Mouse (Mus musculus) forebrain, embryonic 15.5 days (tissue): ENCODE measurements at regions not wholly inside any gene's neighbourhood (a gene's known extent, or its start where the extent isn't known, plus 50 kb on each side); places are given as distances from the start of the nearest gene placed in this dataset.

Experiments used
- ATAC-seq: fragments of 200-750 bp; cut with Nextera tagmentation; replicated peaks from 2 replicates; pipeline ENCODE4 v1.8.0; 2017; ENCODE audit warnings: mild to moderate bottlenecking, moderate TSS enrichment, moderate library complexity
- H3K27ac ChIP-seq: fragments of 300-500 bp; sonication (generic); replicated peaks from 2 replicates; pipeline ENCODE4 v1.5.1; 2015; ENCODE audit warnings: mild to moderate bottlenecking, inconsistent platforms
- H3K27me3 ChIP-seq: fragments of 300-500 bp; sonication (generic); 2 replicates; pipeline ENCODE4 v1.6.1; 2015; ENCODE audit warnings: inconsistent platforms
- H3K36me3 ChIP-seq: fragments of 300-500 bp; sonication (generic); 2 replicates; pipeline ENCODE4 v1.6.1; 2015; ENCODE audit warnings: mild to moderate bottlenecking, inconsistent platforms
- H3K4me1 ChIP-seq: fragments of 300-500 bp; sonication (generic); 2 replicates; pipeline ENCODE4 v1.6.1; 2015; ENCODE audit warnings: inconsistent platforms
- H3K4me2 ChIP-seq: fragments of 300-500 bp; sonication (generic); replicated peaks from 2 replicates; pipeline ENCODE4 v1.6.1; 2015; ENCODE audit warnings: mild to moderate bottlenecking, inconsistent platforms
- H3K4me3 ChIP-seq: fragments of 300-500 bp; sonication (generic); 2 replicates; pipeline ENCODE4 v1.5.1; 2015; ENCODE audit warnings: mild to moderate bottlenecking, inconsistent platforms
- H3K9ac ChIP-seq: fragments of 300-500 bp; sonication (generic); replicated peaks from 2 replicates; pipeline ENCODE4 v1.6.1; 2015; ENCODE audit warnings: mild to moderate bottlenecking, inconsistent platforms
- H3K9me3 ChIP-seq: fragments of 300-500 bp; sonication (generic); 2 replicates; pipeline ENCODE4 v1.6.1; 2016; ENCODE audit warnings: inconsistent platforms
- WGBS: fragments of 180-500 bp; shearing (Covaris S2); methylation state at CpG from one replicate; pipeline ENCODE4 v1.1.7; 2015; ENCODE audit warnings: mixed read lengths; 5-methylcytosine and 5-hydroxymethylcytosine counted together

- H3K27me3 ChIP-seq, result no peaks in the 10 kb centered on the region
- no peaks in the 10 kb centered on the region for H3K4me1 ChIP-seq
- no peak overlapping the region for H3K4me2 ChIP-seq
- H3K9ac ChIP-seq, result no peak overlapping the region
- H3K36me3 ChIP-seq, result no peaks in the 10 kb centered on the region
- no peaks in the 10 kb centered on the region for H3K9me3 ChIP-seq
- no peak overlapping the region for H3K4me3 ChIP-seq
- H3K27ac ChIP-seq, result no peak overlapping the region
- 83% methylated on average over 1 of the region's 1 CpGs for WGBS
- ATAC-seq, result no peak
These were observed 252.0 kb downstream of the Tfec start for GRCm38 (mm10) chr6:16646269-16646668.

- no peak overlapping the region for H3K27ac ChIP-seq
- no peak overlapping the region for H3K4me3 ChIP-seq
- H3K9me3 ChIP-seq, result no peaks in the 10 kb centered on the region
- no peaks in the 10 kb centered on the region for H3K36me3 ChIP-seq
- H3K4me1 ChIP-seq, result no peaks in the 10 kb centered on the region
- no peak overlapping the region for H3K9ac ChIP-seq
- no peak overlapping the region for H3K4me2 ChIP-seq
- no peaks in the 10 kb centered on the region for H3K27me3 ChIP-seq
- ATAC-seq, result no peak
These were observed 254.7 kb downstream of the Tfec start for GRCm38 (mm10) chr6:16643519-16643918.

GRCm38 (mm10) chr6:16636736-16637304 lies 261.4 kb downstream of the Tfec start:
- WGBS, result 95% methylated on average over 13 of the region's 13 CpGs
- H3K9ac ChIP-seq, result no peak overlapping the region
- H3K4me3 ChIP-seq, result no peak overlapping the region
- no peaks in the 10 kb centered on the region for H3K9me3 ChIP-seq
- H3K27ac ChIP-seq, result no peak overlapping the region
- no peaks in the 10 kb centered on the region for H3K4me1 ChIP-seq
- no peak for ATAC-seq
- no peaks in the 10 kb centered on the region for H3K27me3 ChIP-seq
- H3K4me2 ChIP-seq, result no peak overlapping the region
- no peaks in the 10 kb centered on the region for H3K36me3 ChIP-seq

GRCm38 (mm10) chr6:16636108-16636507 lies 262.1 kb downstream of the Tfec start:
- Histone ChIP-seq H3K27ac (no peak overlapping the region), H3K4me2 (no peak overlapping the region), H3K36me3 (no peaks in the 10 kb centered on the region), H3K9ac (no peak overlapping the region), H3K4me1 (no peaks in the 10 kb centered on the region), H3K4me3 (no peak overlapping the region), H3K27me3 (no peaks in the 10 kb centered on the region), H3K9me3 (no peaks in the 10 kb centered on the region)
- no peak for ATAC-seq
- WGBS, result 36% methylated on average over 2 of the region's 2 CpGs

GRCm38 (mm10) chr6:16607393-16608023 lies 290.7 kb downstream of the Tfec start:
- peak; percentile 96 for ATAC-seq
- H3K27me3 ChIP-seq, result no peaks in the 10 kb centered on the region
- no peaks in the 10 kb centered on the region for H3K36me3 ChIP-seq
- H3K9ac ChIP-seq, result no peak overlapping the region
- no peak overlapping the region for H3K4me3 ChIP-seq
- no peaks in the 10 kb centered on the region for H3K9me3 ChIP-seq
- peaks cover 11% of the 10 kb centered on the region; the same call in 1 of the 2 replicates for H3K4me1 ChIP-seq
- 16% methylated on average over 9 of the region's 9 CpGs for WGBS
- peak overlapping the region; percentile 34; the same call in 1 of the 2 replicates for H3K27ac ChIP-seq
- no peak overlapping the region for H3K4me2 ChIP-seq

GRCm38 (mm10) chr6:16606687-16607392 lies 291.4 kb downstream of the Tfec start:
- Histone ChIP-seq H3K9me3 (no peaks in the 10 kb centered on the region), H3K4me2 (no peak overlapping the region), H3K9ac (no peak overlapping the region), H3K27ac (no peak overlapping the region), H3K36me3 (no peaks in the 10 kb centered on the region), H3K27me3 (no peaks in the 10 kb centered on the region), H3K4me3 (no peak overlapping the region), H3K4me1 (peaks cover 11% of the 10 kb centered on the region; the same call in 1 of the 2 replicates)
- 48% methylated on average over 4 of the region's 4 CpGs for WGBS
- ATAC-seq, result peak; percentile 46; the same call in 1 of the 2 replicates

- H3K4me1 ChIP-seq, result no peaks in the 10 kb centered on the region
- no peaks in the 10 kb centered on the region for H3K9me3 ChIP-seq
- H3K36me3 ChIP-seq, result no peaks in the 10 kb centered on the region
- no peak overlapping the region for H3K9ac ChIP-seq
- no peak overlapping the region for H3K4me2 ChIP-seq
- 83% methylated on average over 2 of the region's 2 CpGs for WGBS
- no peak for ATAC-seq
- no peaks in the 10 kb centered on the region for H3K27me3 ChIP-seq
- H3K27ac ChIP-seq, result no peak overlapping the region
- no peak overlapping the region for H3K4me3 ChIP-seq
These were observed 305.8 kb downstream of the Tfec start for GRCm38 (mm10) chr6:16592411-16592810.

GRCm38 (mm10) chr6:16582302-16582701 lies 315.9 kb downstream of the Tfec start:
- H3K27me3 ChIP-seq, result no peaks in the 10 kb centered on the region
- H3K4me1 ChIP-seq, result peaks cover 7% of the 10 kb centered on the region
- WGBS, result 45% methylated on average over 7 of the region's 7 CpGs
- H3K4me3 ChIP-seq, result no peak overlapping the region
- ATAC-seq, result no peak
- H3K9ac ChIP-seq, result no peak overlapping the region
- H3K36me3 ChIP-seq, result no peaks in the 10 kb centered on the region
- no peak overlapping the region for H3K27ac ChIP-seq
- no peak overlapping the region for H3K4me2 ChIP-seq
- H3K9me3 ChIP-seq, result no peaks in the 10 kb centered on the region

- WGBS, result 52% methylated on average over 4 of the region's 4 CpGs
- H3K9ac ChIP-seq, result no peak overlapping the region
These were observed 316.4 kb downstream of the Tfec start for GRCm38 (mm10) chr6:16581801-16582200.

GRCm38 (mm10) chr6:16575875-16576274 lies 322.4 kb downstream of the Tfec start:
- H3K4me2 ChIP-seq, result no peak overlapping the region
- ATAC-seq, result no peak
- no peaks in the 10 kb centered on the region for H3K4me1 ChIP-seq
- no peak overlapping the region for H3K27ac ChIP-seq
- no peaks in the 10 kb centered on the region for H3K27me3 ChIP-seq
- no peak overlapping the region for H3K4me3 ChIP-seq
- no peaks in the 10 kb centered on the region for H3K9me3 ChIP-seq
- no peaks in the 10 kb centered on the region for H3K36me3 ChIP-seq
- no peak overlapping the region for H3K9ac ChIP-seq
- 81% methylated on average over 2 of the region's 2 CpGs for WGBS

More at GRCm38 (mm10) chr6:16581801-16582200, 316.4 kb downstream of the Tfec start:
- H3K27ac ChIP-seq, result no peak overlapping the region
- no peaks in the 10 kb centered on the region for H3K9me3 ChIP-seq
- H3K36me3 ChIP-seq, result no peaks in the 10 kb centered on the region
- H3K4me2 ChIP-seq, result no peak overlapping the region
- no peaks in the 10 kb centered on the region for H3K27me3 ChIP-seq
- no peak overlapping the region for H3K4me3 ChIP-seq
- no peak for ATAC-seq
- peaks cover 7% of the 10 kb centered on the region for H3K4me1 ChIP-seq

GRCm38 (mm10) chr6:16572828-16573227 lies 325.4 kb downstream of the Tfec start:
- Histone ChIP-seq H3K4me2 (no peak overlapping the region), H3K27me3 (no peaks in the 10 kb centered on the region), H3K4me1 (no peaks in the 10 kb centered on the region), H3K4me3 (no peak overlapping the region), H3K36me3 (no peaks in the 10 kb centered on the region), H3K9me3 (no peaks in the 10 kb centered on the region), H3K27ac (no peak overlapping the region), H3K9ac (no peak overlapping the region)
- WGBS, result 68% methylated on average over 6 of the region's 6 CpGs
- ATAC-seq, result no peak

- Histone ChIP-seq H3K9me3 (no peaks in the 10 kb centered on the region), H3K4me2 (no peak overlapping the region), H3K27ac (no peak overlapping the region), H3K4me1 (peaks cover 20% of the 10 kb centered on the region), H3K36me3 (no peaks in the 10 kb centered on the region), H3K4me3 (no peak overlapping the region), H3K27me3 (no peaks in the 10 kb centered on the region), H3K9ac (no peak overlapping the region)
- ATAC-seq, result no peak
- WGBS, result 47% methylated on average over 7 of the region's 7 CpGs
These were observed 346.1 kb downstream of the Tfec start for GRCm38 (mm10) chr6:16551945-16552673.
